Mouse (Mus musculus) ES-Bruce4 (cell line): ENCODE results near the gene Gtf2f1. TPM values are rescaled to one million over a fixed set of nuclear protein-coding genes. Genes with fewer than 3 reads are reported as not detected.

ENCODE experiments used
- H3K27ac ChIP-seq: 2 replicates; pipeline ENCODE4 v1.5.1; 2012; ENCODE audit warnings: low read length, inconsistent platforms; ENCODE audit not compliant: insufficient read depth
- H3K27me3 ChIP-seq: 2 replicates; pipeline ENCODE4 v1.6.1; 2012; ENCODE audit warnings: mild to moderate bottlenecking, low read length, inconsistent platforms; ENCODE audit not compliant: control insufficient read depth, poor library complexity, insufficient read depth, severe bottlenecking
- H3K36me3 ChIP-seq: 2 replicates; pipeline ENCODE4 v1.6.1; 2012; ENCODE audit warnings: inconsistent platforms, mild to moderate bottlenecking, low read length, moderate library complexity; ENCODE audit not compliant: control insufficient read depth, poor library complexity, insufficient read depth, severe bottlenecking
- H3K4me1 ChIP-seq: one replicate; pipeline ENCODE4 v1.8.1; 2011; ENCODE audit warnings: low read length; ENCODE audit not compliant: control insufficient read depth, insufficient read depth
- H3K4me3 ChIP-seq: 2 replicates; pipeline ENCODE4 v1.5.1; 2011; ENCODE audit warnings: low read depth, mild to moderate bottlenecking, low read length
- H3K9ac ChIP-seq: 2 replicates; pipeline ENCODE4 v1.6.1; 2012; ENCODE audit warnings: low read depth, mild to moderate bottlenecking, inconsistent platforms; ENCODE audit not compliant: poor library complexity, severe bottlenecking
- H3K9me3 ChIP-seq: replicated peaks from 2 replicates; pipeline ENCODE4 v1.6.1; 2012; ENCODE audit warnings: mild to moderate bottlenecking, low read length, inconsistent platforms; ENCODE audit not compliant: control insufficient read depth, poor library complexity, insufficient read depth, severe bottlenecking
- CTCF ChIP-seq: IDR thresholded peaks from one replicate; pipeline ENCODE4 v1.8.1; 2011; ENCODE audit warnings: low read depth, low read length
- EP300 ChIP-seq: IDR thresholded peaks from 2 replicates; pipeline ENCODE4 v1.6.1; 2011; ENCODE audit warnings: low read depth, low read length; ENCODE audit not compliant: insufficient read depth
- POLR2A ChIP-seq: IDR thresholded peaks from one replicate; pipeline ENCODE4 v1.8.1; 2011; ENCODE audit warnings: low read length; ENCODE audit not compliant: insufficient read depth
- polyA plus RNA-seq: library from polyadenylated mRNA; stranded (reverse); fragments of >200 nt; gene quantifications from 2 replicates; pipeline ENCODE4 v1.2.4, GENCODE M21; 2011; ENCODE audit warnings: low read depth; ENCODE audit not compliant: missing spikeins, insufficient read depth, insufficient read length

The Gtf2f1 gene
- polyA plus RNA-seq, 1 experiment = 74.1 TPM

DNA sequence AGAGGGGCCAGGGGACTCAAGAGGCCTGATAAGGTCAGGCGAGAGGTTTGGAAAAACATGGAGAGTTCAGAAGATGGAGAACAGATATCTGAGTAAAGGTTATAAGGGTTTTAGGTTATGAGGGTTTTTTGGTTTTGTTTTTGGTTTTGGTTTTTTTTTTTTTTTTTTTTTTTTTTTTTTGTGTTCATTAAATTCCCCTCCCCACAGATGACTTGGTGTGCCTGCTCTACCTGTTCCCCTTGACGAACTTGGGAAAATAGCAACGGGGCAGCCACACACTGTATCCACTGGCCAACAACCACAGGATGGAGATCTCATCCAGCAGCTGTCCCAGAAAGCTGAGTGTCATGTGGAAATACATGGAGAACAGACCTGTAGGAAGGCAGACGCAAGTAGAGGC, 52.4 kb downstream of the Gtf2f1 start:
- Histone ChIP-seq H3K4me1 (no peaks in the 10 kb centered on the region), H3K9ac (no peak overlapping the region)
- TF ChIP-seq EP300 = no peak

GRCm38 (mm10) chr17:56957763-56958429, 53.2 kb downstream of the Gtf2f1 start:
- Histone ChIP-seq H3K4me3 (0 out of 2 replicates have a peak overlapping the region, but pooled peaks have one; percentile 8), H3K27ac (no peak overlapping the region), H3K27me3 (no peaks in the 10 kb centered on the region), H3K4me1 (no peaks in the 10 kb centered on the region), H3K9me3 (no peaks in the 10 kb centered on the region), H3K9ac (no peak overlapping the region), H3K36me3 (no peaks in the 10 kb centered on the region)
- TF ChIP-seq EP300 (0 out of 2 replicates have a peak, but pooled peaks have one; percentile 12), POLR2A (no peak)

More for the DNA sequence above, 52.4 kb downstream of the Gtf2f1 start:
- Histone ChIP-seq H3K27me3 (no peaks in the 10 kb centered on the region), H3K9me3 (no peaks in the 10 kb centered on the region), H3K36me3 (no peaks in the 10 kb centered on the region), H3K4me3 (no peak overlapping the region), H3K27ac (no peak overlapping the region)

DNA sequence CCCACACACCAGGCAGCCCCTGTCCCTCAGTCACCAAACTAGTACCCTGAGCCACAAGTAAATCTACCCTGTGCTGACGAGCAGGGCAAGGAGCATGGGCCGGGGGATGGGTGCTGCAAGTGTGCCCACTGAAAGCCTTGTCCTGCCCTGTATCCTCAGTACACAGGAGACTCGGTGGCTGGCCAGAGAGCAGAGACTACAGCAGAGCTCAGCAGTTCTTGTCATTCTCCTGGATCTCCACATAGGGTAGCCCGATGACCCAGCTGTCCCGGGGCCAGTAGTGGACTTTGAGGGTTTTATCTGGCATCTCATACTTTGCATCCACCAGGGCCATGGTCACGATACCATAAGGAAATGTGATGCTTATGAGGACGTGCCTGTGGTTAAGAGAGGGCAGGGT, 56.2 kb downstream of the Gtf2f1 start:
- Histone ChIP-seq H3K27ac (no peak overlapping the region), H3K9ac (no peak overlapping the region), H3K27me3 (no peaks in the 10 kb centered on the region), H3K4me3 (no peak overlapping the region), H3K36me3 (no peaks in the 10 kb centered on the region), H3K9me3 (no peaks in the 10 kb centered on the region), H3K4me1 (no peaks in the 10 kb centered on the region)
- no peak for TF ChIP-seq CTCF
- TF ChIP-seq EP300 = no peak
- TF ChIP-seq POLR2A = no peak

Other genes starting within 250 kb of the Gtf2f1 start
- 18.4 and 18.9 TPM in 2 replicates for gene Dus3l, start 246.5 kb downstream of the Gtf2f1 start, polyA plus RNA-seq
- not detected in 2 replicates for gene Prr22, start 241.0 kb downstream of the Gtf2f1 start, polyA plus RNA-seq
- 27.5 and 30.5 TPM in 2 replicates for gene Rfx2, start 180.3 kb downstream of the Gtf2f1 start, polyA plus RNA-seq
- gene Acsbg2, start 136.8 kb downstream of the Gtf2f1 start, polyA plus RNA-seq = 0.46 and 0.68 TPM in 2 replicates
- 8.0 and 8.4 TPM in 2 replicates for gene 1700061G19Rik, start 135.8 kb downstream of the Gtf2f1 start, polyA plus RNA-seq
- 20.7 and 21.9 TPM in 2 replicates for gene Mllt1, start 75.9 kb downstream of the Gtf2f1 start, polyA plus RNA-seq
- gene Acer1, start 29.2 kb downstream of the Gtf2f1 start, polyA plus RNA-seq = 0.37 and 0.49 TPM in 2 replicates
- 47.7 and 59.9 TPM in 2 replicates for gene Clpp, start 21.0 kb downstream of the Gtf2f1 start, polyA plus RNA-seq
- 16.0 and 21.3 TPM in 2 replicates for gene Alkbh7, start 13.9 kb downstream of the Gtf2f1 start, polyA plus RNA-seq
- not detected in 2 replicates for gene Pspn, start 11.3 kb downstream of the Gtf2f1 start, polyA plus RNA-seq
- gene Gm17949, start 181 bp upstream of the Gtf2f1 start, polyA plus RNA-seq = 0.56 TPM in 1 of 2 replicates, not detected in the other
- 166 and 176 TPM in 2 replicates for gene Khsrp, start 20.2 kb upstream of the Gtf2f1 start, polyA plus RNA-seq
- gene Slc25a41, start 30.4 kb upstream of the Gtf2f1 start, polyA plus RNA-seq = not detected in 2 replicates
- gene Crb3, start 47.8 kb upstream of the Gtf2f1 start, polyA plus RNA-seq = 53.5 and 57.7 TPM in 2 replicates
- gene Slc25a23, start 48.6 kb upstream of the Gtf2f1 start, polyA plus RNA-seq = 24.2 and 24.5 TPM in 2 replicates
- gene Dennd1c, start 67.2 kb upstream of the Gtf2f1 start, polyA plus RNA-seq = 6.6 and 8.9 TPM in 2 replicates
- 5.8 and 12.6 TPM in 2 replicates for gene Tubb4a, start 76.5 kb upstream of the Gtf2f1 start, polyA plus RNA-seq
- gene Tnfsf9, start 94.0 kb upstream of the Gtf2f1 start, polyA plus RNA-seq = 8.1 and 9.1 TPM in 2 replicates
- gene Cd70, start 138.5 kb upstream of the Gtf2f1 start, polyA plus RNA-seq = not detected in 2 replicates
- gene Tnfsf14, start 182.9 kb upstream of the Gtf2f1 start, polyA plus RNA-seq = not detected in 2 replicates
- gene C3, start 216.8 kb upstream of the Gtf2f1 start, polyA plus RNA-seq = 0.94 TPM in 1 of 2 replicates, not detected in the other
- gene Gpr108, start 237.2 kb upstream of the Gtf2f1 start, polyA plus RNA-seq = 13.1 and 14.2 TPM in 2 replicates
- 59.0 and 61.1 TPM in 2 replicates for gene Trip10, start 238.2 kb upstream of the Gtf2f1 start, polyA plus RNA-seq